Mouse (Mus musculus) small intestine, adult 2 months (tissue): ENCODE results near the gene Mterf1b.

Experiments
- CTCF ChIP-seq: fragments of 200-500 bp; IDR thresholded peaks from 2 replicates; pipeline ENCODE4 v1.5.1; 2012; ENCODE audit warnings: low read depth, mild to moderate bottlenecking, control low read depth, inconsistent platforms, low read length, moderate library complexity, mixed read lengths; ENCODE audit not compliant: insufficient replicate concordance, insufficient read length; ENCODE audit errors: extremely low read depth
- POLR2A ChIP-seq: fragments of 200-500 bp; IDR thresholded peaks from 2 replicates; pipeline ENCODE4 v1.6.1; 2012; ENCODE audit warnings: low read depth, mild to moderate bottlenecking, control low read depth, inconsistent platforms, low read length, moderate library complexity

GRCm38 (mm10) chr5:4245004-4245403 lies 52.8 kb downstream of the Mterf1b start:
- TF ChIP-seq POLR2A = no peak
- no peak for TF ChIP-seq CTCF
